Mouse (Mus musculus): ENCODE results near the gene Zeb2.

DNA sequence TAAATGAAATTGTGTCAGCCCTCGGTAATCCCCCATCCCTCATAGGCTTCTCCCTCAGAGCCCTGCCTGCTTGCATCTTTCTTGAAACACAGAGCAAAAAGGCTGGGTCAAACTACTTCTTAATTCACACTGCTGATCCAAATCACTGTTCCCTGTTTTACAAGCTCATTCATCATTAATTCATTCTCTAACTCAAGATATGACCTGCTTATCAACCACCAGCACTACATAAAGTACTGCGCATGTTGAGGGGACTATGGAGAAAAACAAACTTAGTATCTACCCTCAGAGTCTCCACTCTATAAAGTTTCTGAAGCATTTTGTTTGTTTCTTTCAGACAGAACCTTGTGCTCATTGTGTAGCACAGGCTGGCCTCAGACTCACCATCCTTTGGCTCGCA is 104.5 kb downstream of the Zeb2 start:
- TF ChIP-seq CTCF (IDR thresholded peaks at IDR 0.05; ENCODE audit: borderline replicate concordance, insufficient read depth, low read length) (no peak), POLR2A (IDR thresholded peaks at IDR 0.05; ENCODE audit: low read depth, low read length) (no peak)

Data from embryonic fibroblast, embryonic 13.5 days (primary cell).